Mouse (Mus musculus): ENCODE results near the gene Klhl21. TPM values are rescaled to one million over a fixed set of nuclear protein-coding genes. Genes with fewer than 3 reads are reported as not detected.

Gene Klhl21
- polyA plus RNA-seq (2012; rRNA removed) = 3.0 and 3.4 TPM in 2 replicates

DNA sequence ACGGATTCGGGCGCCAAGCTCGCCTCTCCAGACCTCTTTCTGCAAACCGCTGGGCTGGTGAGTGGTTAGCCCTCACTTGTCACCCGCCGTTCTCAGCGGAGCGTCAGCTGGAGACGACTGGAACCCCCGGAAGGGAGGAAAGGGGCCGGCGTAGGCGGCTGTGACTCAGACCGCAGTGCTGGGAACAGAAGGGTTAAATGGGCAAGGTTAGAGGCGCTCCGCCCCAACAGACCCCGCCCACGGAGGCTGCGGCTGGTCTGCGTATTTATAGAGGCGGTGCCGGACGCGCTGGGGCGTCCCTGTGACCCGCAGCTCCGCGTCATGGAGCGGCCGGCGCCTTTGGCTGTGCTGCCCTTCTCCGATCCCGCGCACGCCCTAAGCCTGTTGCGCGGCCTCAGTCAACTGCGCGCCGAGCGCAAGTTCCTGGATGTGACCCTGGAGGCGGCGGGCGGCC is at the start of gene Klhl21:
Gene Klhl21 (plus strand): TSS at position 182 of the 454 bp plus-strand sequence.

DNA sequence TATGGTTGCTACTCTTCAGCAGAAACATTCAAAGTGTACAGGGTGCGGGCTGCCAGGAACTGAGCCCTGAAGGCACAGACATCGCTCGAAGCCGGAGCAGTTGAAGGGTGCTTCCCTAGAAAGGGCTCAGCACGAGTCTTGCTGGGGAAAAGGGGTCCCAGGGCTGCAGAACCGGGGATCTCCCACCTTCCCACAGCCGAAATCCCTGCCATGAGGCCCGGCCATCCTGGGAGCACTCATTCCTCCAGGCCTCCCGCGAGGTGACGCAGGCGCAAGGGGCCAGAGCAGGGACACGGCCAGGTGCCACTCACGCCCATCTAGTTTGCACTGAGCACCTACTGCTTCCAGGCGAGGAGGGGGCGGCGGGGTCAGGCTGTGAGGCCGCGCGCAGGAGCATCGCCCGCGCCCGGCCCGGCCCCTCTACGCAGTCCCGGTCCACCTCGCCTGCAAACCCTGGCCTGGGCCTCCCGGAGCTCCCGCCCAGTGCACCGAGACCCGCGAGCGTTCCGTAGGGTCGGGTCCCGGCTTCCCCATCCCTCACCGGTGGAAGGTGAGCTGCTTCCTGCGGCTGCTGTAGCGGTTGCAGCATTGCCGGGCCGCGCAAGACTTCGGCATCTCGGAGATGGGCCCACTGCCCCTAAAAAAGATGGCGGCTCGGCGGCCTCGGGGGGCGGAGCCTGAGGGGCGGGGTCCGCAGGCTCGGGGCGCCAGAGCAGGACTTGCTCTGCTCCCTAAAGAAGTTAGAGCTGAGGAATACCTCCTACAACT is 20.1 kb upstream of the Klhl21 start, which contains the start of gene Thap3:
Gene Thap3 (minus strand): TSS at position 656 of the 768 bp plus-strand sequence.

DNA sequence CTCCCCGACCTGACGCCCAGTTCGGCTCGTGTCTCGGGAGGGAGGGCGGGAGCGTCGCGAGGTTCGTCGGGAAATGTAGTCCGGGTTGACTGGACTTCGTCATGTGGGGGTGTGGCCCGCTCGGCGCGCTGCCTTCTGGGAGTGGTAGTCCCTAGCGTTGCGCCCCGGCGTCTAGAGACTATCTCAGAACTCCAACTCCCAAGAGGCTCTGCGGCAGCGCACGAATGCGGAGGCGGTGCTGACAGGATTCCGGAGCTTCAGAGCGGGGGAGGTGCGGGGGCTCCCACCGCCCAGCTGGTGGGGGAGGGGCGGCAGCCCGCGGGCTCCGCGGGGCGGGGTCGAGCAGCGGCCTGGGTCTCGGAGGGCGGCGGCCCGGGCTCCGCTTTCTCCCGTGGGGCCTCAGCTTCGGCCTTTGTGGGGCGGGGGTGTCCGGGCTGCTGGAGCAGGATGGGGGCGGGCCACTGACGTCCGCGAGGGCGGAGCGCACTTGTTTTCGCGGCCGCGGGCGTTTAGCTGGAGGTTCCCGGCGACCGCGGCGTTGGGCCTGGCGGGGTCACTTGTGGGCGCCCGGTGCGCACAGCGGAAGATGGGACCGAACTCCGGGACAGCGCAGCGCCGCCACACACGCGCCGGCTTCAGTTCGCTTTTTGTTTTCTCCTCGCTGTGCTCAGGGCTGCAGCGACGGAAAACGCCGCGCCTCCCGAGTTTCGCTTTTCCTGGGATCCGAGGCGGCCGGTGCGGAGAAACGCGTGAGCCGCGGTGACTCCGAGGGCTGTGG is 12.2 kb upstream of the Klhl21 start, which contains the start of gene Phf13:
Gene Phf13 (minus strand): TSS at position 86 of the 778 bp plus-strand sequence.

DNA sequence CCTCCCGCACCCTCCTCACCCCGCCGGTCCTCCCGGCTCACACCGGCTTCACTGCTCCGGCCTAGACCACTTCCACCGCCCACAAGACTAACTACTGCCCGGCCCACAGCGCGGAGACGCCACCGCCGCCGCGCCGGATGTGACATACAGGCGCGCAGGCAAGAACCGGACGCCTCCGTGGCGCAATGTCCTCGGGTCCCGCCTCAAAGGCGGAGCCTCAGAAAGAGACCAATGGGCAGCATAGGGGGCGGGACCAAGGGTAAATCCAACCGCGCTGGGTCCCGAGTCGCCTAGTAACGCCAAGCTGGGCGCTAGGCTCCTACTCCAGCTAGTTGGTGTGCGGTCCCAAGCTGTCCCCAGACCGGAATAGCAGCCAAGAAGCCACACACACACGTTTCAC is 18.9 kb downstream of the Klhl21 start, which contains the start of gene Zbtb48:
Gene Zbtb48 (minus strand): TSS at position 148 of the 400 bp plus-strand sequence.

DNA sequence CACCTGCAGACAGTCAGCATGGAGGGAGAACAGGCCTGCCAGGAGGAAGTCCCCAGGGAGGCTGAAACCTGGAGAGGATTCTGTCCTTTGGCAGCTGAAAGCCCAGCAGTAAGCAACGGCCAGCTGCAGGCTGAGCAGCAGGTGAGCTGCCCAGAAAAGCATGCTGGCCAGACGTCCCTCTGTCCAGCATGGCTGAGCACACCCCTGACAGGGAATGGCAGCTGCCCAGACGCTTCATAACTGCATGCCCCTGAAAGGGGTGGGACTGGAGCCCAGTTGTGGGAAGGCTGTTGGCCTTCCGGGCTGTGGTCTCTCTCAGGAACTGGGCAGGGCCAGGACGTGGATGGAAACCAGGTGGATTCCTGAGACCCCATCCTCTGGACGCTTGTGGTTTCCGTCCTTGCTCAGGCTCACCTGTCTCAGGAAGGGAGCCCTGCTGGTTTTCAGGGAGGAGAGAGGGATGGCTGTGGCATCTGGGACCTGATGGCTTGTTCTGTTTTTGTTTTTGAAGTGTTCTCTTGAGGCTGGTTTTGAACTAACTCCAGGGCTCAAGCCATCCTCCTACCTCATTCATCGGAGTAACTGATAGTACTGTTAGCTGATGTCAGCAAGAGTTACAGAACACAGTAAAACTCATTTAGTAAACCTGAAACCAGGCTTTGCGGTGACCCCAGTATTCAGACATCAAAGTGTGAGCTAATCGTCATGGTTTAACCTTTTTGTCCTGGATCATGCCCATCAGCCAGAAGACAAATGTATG is 29.8 kb downstream of the Klhl21 start, which contains the start of gene Tas1r1:
Gene Tas1r1 (minus strand): TSS at position 344 of the 760 bp plus-strand sequence.

DNA sequence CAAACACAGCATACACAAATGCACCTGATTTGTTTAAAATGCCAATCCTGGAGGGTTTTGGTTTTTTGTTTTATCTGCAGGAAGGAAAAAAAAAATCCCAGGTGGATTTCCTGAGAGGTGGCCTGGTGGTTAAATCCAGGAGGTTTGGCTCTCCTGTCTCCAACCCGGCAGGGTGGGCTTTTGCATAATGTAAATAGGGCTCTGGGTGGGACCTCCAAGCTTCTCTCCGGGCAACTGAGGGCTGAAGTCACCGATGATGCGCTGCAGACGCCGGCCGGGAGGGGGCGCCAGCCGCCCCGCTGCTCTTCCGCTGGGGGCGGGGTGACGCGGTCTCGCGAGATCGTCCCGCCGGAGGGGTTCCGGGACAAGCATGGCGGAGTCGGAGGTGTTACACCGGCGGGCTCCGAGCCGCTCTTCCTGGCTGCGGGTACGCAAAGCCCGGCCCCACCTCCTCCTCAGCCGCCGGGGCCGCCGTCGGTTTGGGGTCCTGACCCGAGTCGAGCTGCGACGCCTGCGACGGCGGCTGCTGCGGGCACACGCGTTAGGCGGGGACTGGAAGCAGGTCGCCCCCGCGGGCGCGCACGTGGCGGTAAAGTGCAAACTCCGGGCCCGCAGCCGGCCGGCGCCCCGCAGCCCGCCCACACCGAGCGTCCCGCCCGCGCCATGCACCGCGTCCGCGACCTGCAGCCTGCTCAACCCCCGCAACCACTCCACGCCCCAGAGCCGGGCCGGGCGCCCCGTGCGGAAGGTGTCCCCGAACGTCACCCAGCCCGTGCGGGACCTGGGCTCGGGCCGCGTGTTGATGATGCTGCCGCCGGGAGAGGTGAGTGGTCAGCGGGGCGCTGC is 30.6 kb downstream of the Klhl21 start, which contains the start of gene Nol9:
Gene Nol9 (plus strand): TSS at position 337 of the 846 bp plus-strand sequence.

Other genes starting within 250 kb of the Klhl21 start
- gene Camta1, start 146.9 kb upstream of the Klhl21 start, polyA plus RNA-seq (2012; rRNA removed) = 6.8 and 10.7 TPM in 2 replicates
- gene Dnajc11, start 75.1 kb upstream of the Klhl21 start, polyA plus RNA-seq (2012; rRNA removed) = 26.8 and 27.1 TPM in 2 replicates
- 7.2 and 7.9 TPM in 2 replicates for gene Thap3, start 19.8 kb upstream of the Klhl21 start, polyA plus RNA-seq (2012; rRNA removed)
- 1.9 and 2.0 TPM in 2 replicates for gene Phf13, start 12.5 kb upstream of the Klhl21 start, polyA plus RNA-seq (2012; rRNA removed)
- 9.7 and 11.2 TPM in 2 replicates for gene Zbtb48, start 18.9 kb downstream of the Klhl21 start, polyA plus RNA-seq (2012; rRNA removed)
- 0.04 and 0.08 TPM in 2 replicates for gene Tas1r1, start 29.8 kb downstream of the Klhl21 start, polyA plus RNA-seq (2012; rRNA removed)
- 6.7 and 7.9 TPM in 2 replicates for gene Nol9, start 30.5 kb downstream of the Klhl21 start, polyA plus RNA-seq (2012; rRNA removed)
- 2.6 TPM in 2 replicates for gene Plekhg5, start 63.7 kb downstream of the Klhl21 start, polyA plus RNA-seq (2012; rRNA removed)
- gene Tnfrsf25, start 107.1 kb downstream of the Klhl21 start, polyA plus RNA-seq (2012; rRNA removed) = 0.39 and 0.46 TPM in 2 replicates
- gene Espn, start 143.6 kb downstream of the Klhl21 start, polyA plus RNA-seq (2012; rRNA removed) = 1.3 and 1.6 TPM in 2 replicates
- not detected in 2 replicates for gene Hes2, start 150.1 kb downstream of the Klhl21 start, polyA plus RNA-seq (2012; rRNA removed)
- gene Acot7, start 169.3 kb downstream of the Klhl21 start, polyA plus RNA-seq (2012; rRNA removed) = 9.0 and 9.1 TPM in 2 replicates